Mouse (Mus musculus) spleen, postnatal 14 days (tissue): ENCODE measurements around the gene Rasgrf1.

Experiments used
- DNase-seq, 2 experiments: peaks; one replicate each; pipeline ENCODE4 v3.0.0; 2021 to 2022; ENCODE audit warnings: low spot score in 2 of 2

The Rasgrf1 gene

DNA sequence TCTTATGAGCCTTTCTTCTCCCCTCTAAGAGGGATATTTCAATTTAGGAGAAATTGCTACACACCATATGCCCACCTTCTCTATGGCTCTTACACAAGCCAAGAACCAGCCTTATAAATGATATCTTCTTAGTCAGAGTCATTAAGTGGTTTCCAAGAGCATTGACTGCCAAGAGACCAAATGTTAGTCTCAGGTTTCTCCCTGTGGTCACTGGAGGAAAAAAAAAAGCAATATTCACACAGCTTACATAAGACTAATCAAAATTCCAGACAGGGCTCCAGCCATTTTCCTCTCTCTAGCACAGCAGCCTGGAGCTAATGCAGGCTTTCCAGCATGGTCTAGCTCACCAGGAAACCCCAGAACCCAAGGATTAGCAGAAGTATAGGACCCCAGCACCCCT is 3.1 kb upstream of the Rasgrf1 start:
- no peak for DNase-seq

DNA sequence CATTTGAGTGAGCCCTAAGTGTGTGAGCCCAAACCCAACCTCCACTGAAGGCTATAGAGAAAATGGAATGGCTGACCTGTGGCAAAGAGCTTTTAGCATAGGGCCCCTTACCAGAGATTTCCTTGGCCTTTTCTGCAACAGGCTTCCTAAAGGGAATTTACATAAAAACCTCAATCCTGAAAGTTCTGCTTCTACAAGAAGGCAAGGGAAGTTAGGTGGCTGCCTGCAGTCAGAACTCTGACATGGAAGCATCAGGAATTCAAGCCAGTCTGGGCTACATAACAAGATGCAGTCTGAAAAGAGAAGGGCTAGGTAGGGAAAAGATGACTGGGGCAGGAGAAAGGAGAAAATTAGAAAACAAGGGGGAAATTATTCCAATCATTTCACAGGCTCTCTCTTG is 1.8 kb upstream of the Rasgrf1 start:
- no peak for DNase-seq

DNA sequence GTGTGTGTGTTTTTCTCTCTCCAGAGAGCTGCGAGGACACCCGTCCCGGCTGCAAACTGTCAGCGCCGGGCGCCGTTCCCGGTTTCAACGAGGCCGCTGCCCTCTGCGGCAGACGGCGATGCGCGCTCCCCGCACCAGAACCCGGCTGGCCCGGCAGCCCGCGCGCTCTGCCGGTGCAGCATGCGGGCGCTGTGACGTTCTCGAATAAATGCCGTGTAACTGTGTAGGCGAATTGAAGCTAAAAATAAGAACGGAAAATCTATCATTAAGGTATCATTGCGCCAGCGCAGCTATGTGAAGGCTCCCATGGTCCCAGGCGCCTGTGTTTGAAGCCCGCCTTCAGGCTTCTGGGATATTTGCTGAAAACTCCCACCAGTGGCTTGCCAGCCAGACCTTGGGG is 1.1 kb upstream of the Rasgrf1 start:
- no peak for DNase-seq

DNA sequence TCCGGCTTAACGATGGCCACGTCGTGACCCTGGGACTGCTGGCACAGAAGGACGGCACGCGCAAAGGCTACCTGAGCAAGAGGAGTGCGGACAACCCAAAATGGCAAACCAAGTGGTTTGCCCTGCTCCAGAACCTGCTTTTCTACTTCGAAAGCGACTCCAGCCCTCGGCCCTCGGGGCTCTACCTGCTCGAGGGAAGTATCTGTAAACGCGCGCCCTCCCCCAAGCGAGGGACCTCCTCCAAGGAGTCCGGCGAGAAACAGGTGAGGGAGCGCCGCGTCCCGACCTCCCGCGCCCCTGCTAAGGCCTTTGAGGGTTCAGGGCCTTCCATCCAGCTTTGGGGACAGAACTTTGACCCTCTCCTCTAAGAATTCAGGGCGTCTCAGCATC is 298 bp downstream of the Rasgrf1 start:
- DNase-seq: no peak

DNA sequence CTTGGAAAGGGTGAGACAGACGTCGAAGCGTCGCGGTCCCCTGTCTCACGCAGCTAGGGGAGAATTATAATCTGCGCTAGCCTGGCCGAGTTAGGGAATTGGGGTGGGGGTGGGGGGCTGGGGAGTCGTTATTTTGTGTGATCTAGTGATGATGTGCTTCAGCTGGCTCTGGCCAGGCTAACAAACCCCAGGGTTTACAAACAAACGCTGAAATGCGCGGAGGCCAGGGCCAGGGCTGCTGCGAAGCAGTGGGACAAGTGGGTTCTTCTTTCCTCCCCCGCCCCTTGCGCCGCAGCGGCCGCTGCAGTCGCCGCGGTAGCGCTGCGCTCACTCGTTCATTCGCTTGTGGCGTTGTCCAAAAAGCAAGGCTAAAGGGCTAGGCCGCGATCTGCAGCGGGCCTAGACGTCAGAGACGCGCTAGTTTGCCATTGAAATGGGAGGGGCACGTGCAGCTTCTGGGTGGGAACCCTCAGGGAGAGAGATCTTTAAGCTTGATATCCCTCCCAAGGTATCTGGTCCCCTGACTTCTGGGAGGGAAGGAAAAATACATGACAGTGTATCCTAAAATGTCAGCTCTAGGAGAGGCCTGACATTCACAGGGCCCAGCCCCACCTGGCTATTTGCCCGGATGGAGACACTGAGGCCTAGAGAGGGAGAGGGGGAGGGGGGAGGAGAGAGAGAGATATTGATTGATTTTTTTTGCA is 1.2 kb downstream of the Rasgrf1 start:
- no peak for DNase-seq

DNA sequence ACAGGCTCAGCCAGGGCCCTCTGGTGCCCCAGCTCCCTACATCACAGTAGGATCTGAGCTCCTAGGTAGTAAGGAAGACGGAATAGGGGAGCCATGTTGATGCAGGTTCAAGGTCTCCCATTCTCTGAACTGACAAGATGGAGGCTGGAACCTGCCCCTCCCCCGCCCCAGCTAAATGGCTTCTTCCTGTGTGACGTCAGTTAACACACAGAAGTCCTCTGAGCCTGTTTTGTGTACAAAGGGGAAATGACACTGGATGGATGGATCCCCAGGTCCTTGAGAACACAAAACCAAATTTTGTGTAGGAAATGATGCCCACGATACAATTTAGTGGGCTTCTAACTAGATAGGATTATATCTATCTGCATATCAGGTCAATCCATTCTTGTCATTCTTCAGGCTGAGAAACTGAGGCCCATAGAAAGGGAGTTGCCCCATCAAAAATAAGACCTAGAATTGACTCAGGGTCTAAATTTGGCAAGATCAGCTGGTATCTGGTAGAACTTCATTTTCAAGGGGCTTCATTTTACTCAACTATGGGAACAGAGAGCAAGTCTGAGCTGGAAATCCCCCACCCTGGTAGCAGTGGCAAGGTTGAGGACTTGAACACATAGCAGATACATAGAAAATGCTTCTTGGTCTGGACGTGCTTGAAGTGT is 2.3 kb downstream of the Rasgrf1 start:
- no peak for DNase-seq

DNA sequence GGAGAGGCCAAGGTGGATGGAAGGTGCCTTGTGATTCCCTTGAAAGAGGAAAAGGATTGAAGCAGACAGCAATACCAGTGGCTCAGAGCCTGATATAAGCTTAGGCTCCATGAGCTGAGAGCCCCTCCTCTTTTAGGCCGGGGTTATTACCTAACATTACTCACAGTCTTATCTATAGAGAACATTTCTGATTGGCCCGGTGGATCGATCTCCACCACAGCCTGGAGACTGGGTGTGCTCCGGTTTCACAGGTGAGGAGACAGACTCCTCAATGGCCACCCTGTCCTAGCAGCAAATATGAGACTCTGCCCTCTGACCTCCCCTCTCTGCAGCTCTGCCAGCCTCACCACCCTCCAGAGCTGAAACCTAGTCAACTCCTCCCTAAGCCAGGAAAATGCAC is 3.4 kb downstream of the Rasgrf1 start:
- DNase-seq: no peak

DNA sequence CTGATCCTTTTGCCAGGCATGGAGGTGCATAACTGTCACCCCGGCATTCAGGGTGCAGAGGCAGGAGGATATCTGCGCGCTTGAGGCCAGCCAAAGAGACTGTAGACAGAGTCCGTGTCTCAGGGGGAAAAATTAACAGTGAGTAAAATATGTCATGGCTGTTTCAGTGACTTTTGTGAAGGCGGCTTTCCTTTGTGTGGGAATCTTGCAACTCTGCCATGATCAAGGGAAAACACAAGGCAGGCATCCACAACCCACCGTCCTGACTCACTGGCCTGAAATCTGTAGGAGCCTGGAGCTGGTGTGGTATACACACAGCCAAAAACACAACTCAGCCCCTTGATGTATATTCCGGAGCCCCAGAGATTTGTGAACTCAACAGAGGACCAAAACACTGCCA is 6.8 kb downstream of the Rasgrf1 start:
- no peak for DNase-seq

DNA sequence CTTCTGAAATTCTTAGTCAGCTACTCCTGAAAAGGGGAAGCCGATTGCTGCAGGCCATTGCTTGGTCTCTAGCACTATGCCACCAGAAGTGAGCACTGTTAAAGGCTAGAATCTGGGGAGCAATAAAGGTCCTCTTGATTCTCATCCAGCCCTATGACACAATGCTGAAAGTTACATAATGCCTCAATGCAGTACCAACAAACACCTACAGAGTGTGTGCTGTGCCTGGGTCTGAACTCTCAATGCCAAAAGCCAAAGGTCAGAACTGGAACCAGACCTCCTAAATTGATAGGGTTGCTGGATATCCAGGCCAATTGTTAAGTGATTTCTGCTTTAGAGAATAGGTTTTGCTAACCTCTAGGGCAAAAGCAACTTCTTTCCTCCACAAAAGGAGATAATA is 7.7 kb downstream of the Rasgrf1 start:
- no peak for DNase-seq

DNA sequence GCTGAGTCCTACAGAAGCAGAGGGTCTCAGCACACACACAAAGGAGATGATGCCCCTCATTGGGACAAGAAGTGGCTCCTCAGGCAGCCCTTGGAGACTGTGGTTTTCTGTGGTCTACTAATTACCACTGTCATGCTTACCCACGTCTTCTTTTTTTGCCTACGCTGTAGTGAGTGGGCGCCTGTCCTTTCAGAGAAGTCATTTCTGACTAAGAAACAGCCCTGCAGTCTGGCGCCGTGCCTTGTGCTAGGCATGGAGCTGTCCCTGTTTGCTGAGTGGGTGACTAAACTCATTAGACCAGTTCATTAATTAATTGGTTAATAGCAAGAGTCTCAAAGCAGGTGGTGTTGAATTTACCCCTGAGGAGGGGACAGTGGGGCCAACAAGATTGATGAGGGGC is 9.1 kb downstream of the Rasgrf1 start:
- DNase-seq: no peak

DNA sequence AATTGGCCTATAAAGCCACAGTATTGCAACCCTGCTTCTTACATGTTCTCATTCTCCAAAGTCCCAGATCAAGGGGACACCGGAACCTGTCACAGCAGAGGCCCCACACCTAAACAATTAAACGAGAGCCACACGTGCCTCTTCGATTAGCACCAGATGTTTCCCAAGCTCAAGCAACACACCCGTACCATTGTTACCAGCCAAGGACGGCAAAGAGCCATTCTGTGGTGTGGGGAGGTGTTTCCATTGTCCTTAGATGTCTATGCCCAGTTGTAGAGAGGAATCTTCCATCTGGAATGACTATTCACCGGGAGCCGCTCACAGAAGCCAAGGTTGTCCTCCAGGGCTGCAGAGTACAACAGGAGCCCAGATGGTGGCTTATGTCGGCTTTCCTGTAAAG is 11.4 kb downstream of the Rasgrf1 start:
- no peak for DNase-seq

DNA sequence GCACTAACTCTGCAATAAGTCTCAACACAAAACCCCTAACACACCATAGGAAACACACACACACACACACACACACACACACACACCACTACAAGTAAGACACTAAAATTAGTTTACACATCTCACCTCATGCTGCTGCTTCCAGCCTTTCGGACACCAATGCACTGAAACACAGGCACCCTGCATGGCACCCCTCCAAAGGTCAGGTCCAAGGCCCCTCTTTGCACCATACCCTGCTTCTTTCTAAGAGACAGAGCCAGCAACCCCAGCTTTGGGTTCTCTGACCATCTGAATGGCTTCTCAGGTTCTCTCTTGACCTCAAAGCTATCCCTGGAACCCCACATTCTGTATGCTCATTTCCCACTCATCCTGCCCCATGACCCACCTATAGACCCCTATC is 13.0 kb downstream of the Rasgrf1 start:
- DNase-seq: no peak

DNA sequence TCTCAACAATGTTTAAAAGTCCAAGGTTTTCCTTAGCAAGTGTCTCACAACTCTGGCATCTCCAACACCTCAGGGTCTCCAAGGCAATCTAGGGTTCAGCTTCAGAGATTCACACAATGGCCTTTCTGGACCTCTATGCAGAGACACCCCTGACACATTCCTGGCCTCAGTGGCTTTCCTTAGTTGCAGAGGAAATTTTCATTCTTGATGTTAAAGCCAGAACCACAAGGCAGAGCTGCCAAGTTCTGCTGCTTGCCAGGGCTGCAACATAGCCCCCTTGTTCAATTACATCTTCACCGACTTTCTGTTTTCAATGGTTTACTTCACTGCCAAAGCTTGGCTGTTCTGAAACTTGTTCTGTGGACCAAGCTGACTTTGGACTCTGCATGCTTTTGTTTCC is 15.1 kb downstream of the Rasgrf1 start:
- DNase-seq: no peak

DNA sequence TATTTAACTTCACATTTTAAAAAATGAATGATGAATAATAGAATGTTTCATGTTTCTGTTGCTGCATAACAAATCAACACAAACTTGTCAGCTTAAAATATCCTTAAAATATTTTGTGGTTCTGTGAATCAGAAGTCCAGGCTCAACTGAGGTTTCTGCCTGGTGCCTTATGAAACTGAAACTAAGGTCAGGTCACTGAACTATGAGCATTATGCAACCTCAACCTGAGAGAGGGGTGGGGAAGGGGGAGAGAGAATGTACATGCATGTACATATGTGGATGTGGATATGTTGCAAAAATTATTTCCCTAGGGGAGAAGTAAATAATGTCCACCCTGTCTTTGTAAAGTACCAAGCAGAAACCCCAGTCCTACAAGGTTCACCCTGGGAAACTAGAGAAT is 18.8 kb downstream of the Rasgrf1 start:
- no peak for DNase-seq

DNA sequence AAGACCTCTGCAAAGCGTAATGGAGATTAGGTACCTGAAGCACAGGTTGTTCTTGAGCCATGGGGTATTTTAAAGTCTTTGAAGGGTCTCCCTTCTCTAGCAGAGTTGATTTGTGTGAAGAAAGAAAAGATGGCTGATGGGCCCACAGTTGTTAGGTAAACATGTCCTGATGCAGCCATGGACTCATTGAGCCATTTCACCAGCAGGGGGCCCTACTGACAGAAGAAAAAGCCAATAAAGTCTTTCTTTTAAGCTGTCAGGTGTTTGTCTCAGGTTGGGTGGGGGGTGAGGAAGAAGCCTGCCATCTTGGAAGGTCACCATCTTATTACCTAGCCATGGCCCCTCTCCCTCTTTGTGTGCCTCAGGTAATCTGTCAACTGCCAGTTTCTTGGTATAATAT is 30.7 kb downstream of the Rasgrf1 start:
- DNase-seq: no peak

DNA sequence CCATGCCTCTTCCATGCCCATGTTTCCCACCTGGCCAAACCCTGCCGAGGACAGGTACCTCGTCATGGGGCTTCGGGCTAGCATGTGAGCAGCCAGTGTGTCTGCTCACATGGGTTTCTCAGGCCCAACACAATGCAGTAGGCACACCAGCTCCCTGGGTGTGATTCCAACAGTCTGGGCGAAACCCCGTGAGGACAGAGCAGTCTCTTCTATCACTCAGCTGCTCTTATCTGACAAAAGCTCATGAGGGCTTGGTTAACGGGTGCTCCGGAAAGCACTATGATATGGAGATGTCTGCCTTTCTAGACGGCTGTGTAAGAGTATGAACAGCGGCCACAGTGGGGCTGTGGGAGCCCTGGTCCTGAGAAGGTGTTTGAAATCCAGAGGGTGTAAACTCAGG is 37.1 kb downstream of the Rasgrf1 start:
- no peak for DNase-seq

DNA sequence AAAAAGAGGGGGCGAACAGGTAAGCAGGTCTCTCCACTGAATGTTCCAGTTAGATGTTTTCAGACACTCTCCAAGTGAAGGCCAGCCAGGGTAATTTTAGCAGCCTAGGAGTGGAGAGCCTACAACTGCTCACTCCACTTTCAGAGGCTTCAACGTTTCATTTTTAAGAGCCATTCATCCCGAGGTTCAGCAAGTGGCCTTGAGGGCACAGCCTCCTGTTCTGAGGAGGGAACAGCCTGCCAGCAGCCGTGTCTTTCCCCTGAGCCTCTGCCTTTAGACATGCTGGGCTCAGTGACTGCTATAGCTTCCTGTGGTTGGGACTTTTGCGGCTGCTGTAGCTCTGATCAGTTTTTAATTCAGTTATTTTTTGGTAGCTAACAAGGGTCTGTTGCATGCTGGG is 38.9 kb downstream of the Rasgrf1 start:
- DNase-seq: no peak

DNA sequence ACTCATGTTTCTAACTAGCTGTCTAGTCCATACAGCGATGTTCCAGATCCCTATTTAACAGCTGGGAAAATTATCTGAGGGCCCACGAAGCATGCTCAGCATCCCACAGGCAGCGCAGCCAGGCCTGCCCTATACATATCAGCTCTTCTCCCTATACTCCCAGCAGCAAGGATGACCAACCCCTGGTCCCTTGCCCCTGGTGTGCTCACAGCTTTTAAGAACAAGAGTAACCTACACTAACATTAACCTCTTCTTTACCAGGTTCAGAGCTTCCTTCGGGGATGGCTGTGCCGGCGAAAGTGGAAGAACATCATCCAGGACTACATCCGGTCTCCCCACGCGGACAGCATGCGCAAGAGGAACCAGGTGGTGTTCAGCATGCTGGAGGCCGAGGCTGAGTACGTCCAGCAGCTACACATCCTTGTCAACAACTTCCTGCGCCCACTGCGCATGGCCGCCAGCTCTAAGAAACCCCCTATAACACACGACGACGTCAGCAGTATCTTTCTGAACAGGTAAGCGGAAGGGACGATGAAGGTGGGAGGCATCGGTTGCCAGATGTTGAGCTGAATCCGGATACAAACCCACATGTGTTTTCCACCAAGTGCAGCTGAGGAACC is 44.0 kb downstream of the Rasgrf1 start:
- no peak for DNase-seq

DNA sequence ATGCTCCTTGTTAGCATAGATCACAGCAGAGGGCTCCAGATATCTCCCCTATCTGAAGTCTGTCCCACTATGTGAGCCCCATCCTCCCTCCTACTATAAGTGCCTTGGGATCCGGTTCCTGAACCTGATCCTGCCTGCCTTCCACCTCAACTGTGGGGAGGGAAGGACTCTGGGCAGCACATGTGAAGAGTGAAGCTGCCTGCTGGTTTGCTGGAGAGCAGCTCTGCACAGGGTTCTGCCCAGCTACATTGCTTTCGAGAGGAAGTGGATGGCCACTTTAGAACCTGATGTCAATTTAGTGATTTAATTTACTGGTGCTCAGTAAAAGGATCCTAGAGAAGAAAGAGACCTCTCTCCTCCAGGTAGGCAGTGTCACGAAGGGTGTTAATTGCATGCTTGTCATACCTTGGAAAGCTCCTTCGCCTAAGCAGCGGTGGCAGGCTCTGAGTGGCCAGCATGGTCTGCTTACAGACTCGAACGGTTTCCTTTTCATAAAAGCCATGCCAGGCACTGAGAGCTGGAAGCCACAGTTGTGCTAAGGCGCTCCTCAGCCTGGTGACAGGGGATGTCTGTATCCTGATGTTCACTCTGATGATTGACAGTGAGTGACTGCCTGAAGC is 45.3 kb downstream of the Rasgrf1 start:
- no peak for DNase-seq

DNA sequence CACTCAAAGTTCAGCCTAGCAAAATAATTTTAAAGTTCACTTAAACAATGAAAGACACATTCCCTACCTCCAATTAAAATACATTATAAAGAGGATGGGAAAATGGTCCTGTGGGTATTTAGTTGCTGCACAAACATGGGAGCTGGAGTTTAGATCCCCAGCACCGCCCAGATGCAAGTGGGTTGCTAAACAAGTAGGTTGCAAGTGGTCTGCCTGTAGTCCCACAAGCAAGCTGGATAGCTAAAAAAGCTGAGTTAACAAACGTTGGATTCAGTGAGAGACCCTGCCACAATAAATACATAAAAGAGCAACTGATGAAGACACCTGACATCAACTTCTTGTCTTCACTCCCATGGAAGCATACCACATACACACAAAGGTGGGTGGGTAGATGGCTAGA is 49.3 kb downstream of the Rasgrf1 start:
- peak in 1 of 2 experiments; percentile 1 for DNase-seq

DNA sequence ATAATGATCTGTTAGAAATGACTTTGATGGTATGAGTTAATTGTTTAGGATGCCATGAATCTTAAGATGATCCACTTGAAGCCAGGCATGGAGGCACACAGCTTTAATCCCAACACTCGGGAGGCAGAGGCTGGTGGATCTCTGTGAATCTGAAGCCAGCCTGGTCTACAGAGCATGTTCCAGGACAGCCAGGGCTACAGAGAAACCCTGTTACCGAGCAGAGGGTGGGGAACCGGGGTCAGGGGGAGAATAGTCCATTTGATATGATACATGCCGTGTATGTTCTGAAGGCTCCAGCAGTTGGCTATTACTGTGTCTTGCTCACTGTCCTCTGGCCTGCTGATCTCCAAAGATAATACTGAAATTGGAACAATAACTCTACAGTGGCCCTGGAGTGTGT is 54.4 kb downstream of the Rasgrf1 start:
- DNase-seq: no peak

DNA sequence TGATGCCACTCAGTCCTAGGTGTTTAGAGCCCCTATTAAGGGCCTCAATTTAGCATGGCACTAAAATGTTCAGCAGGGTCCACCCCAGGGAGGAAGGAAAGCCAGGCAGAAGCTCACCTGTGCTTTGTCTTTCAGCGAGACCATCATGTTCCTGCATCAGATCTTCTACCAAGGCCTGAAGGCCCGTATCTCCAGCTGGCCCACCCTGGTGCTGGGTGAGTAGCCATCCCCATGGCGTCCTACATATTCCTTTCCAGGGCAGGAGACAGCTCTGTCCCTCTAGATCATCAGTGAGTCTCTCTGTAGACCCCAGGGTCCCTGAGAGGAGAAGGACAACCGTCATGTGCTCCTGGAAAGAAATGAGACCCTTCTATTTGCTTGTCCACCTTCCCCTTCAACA is 58.0 kb downstream of the Rasgrf1 start:
- no peak for DNase-seq

DNA sequence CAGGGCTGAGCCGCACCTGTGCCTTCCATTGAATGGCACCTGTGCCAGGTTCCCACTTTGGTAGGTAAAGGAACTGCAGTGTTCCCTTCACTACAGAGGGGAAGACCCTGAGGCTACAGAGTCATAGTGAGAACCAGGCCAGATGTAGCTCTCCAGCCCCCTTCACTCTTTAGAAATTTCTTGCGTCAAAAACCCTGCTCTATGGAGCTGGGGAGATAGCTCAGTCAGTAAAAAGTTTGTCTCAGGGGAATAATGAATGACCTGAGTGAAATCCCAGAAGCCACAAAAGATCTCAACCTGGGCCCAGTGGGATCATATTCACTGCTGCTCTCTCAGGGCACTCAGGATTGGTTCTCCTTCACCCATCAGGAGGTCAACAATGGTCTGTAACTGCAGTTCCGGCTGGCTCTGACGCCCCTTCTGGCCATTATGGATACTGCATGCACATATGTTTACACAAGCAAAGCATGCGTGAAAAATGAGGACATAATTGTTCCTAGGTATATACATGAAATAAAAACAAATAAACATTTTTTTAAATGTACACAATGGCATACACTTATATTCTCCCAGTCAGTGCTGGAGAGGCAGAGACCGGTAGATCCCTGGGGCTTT is 59.2 kb downstream of the Rasgrf1 start:
- DNase-seq: no peak
